Mouse (Mus musculus) liver, embryonic 13.5 days (tissue): Measurements from ENCODE around the gene Ptger1. TPM values are rescaled to one million over a fixed set of nuclear protein-coding genes. Genes with fewer than 3 reads are reported as not detected.

Experiments used
- ATAC-seq: fragments of 200-750 bp; cut with Nextera tagmentation; 2 replicates; pipeline ENCODE4 v1.8.0; 2017; ENCODE audit warnings: low read depth, mild to moderate bottlenecking, moderate number of reproducible peaks, moderate library complexity
- DNase-seq: peaks from one replicate; pipeline ENCODE4 v3.0.0; 2022
- H3K27ac ChIP-seq: fragments of 300-500 bp; sonication (generic); 2 replicates; pipeline ENCODE4 v1.5.1; 2015; ENCODE audit warnings: moderate library complexity, mild to moderate bottlenecking, inconsistent platforms
- H3K27me3 ChIP-seq: fragments of 300-500 bp; sonication (generic); 2 replicates; pipeline ENCODE4 v1.6.1; 2015; ENCODE audit warnings: mild to moderate bottlenecking, inconsistent platforms
- H3K36me3 ChIP-seq: fragments of 300-500 bp; sonication (generic); 2 replicates; pipeline ENCODE4 v1.6.1; 2015; ENCODE audit warnings: mild to moderate bottlenecking, inconsistent platforms
- H3K4me1 ChIP-seq: fragments of 300-500 bp; sonication (generic); replicated peaks from 2 replicates; pipeline ENCODE4 v1.6.1; 2015; ENCODE audit warnings: inconsistent platforms
- H3K4me2 ChIP-seq: fragments of 300-500 bp; sonication (generic); 2 replicates; pipeline ENCODE4 v1.6.1; 2015; ENCODE audit warnings: inconsistent platforms, mild to moderate bottlenecking, moderate library complexity
- H3K4me3 ChIP-seq: fragments of 300-500 bp; sonication (generic); replicated peaks from 2 replicates; pipeline ENCODE4 v1.5.1; 2015; ENCODE audit warnings: mild to moderate bottlenecking, inconsistent platforms
- H3K9ac ChIP-seq: fragments of 300-500 bp; sonication (generic); 2 replicates; pipeline ENCODE4 v1.6.1; 2015; ENCODE audit warnings: mild to moderate bottlenecking, inconsistent platforms
- H3K9me3 ChIP-seq: fragments of 300-500 bp; sonication (generic); replicated peaks from 2 replicates; pipeline ENCODE4 v1.6.1; 2016; ENCODE audit warnings: inconsistent platforms
- WGBS: fragments of 180-500 bp; shearing (Covaris S2); methylation state at CpG from one replicate; pipeline ENCODE4 v1.1.7; 2015; ENCODE audit not compliant: insufficient replicate concordance; 5-methylcytosine and 5-hydroxymethylcytosine counted together
- polyA plus RNA-seq: library from polyadenylated mRNA; unstranded; fragments of >200 nt; fragmentation: Nextera tagmentation; extraction: Ambion mirVana; gene quantifications from 2 replicates; pipeline ENCODE4 v1.2.1, GENCODE M21; 2015

Gene Ptger1
- polyA plus RNA-seq, 1 experiment from 2014 or later: 0.32 TPM

GRCm38 (mm10) chr8:83698291-83698660, 31.8 kb downstream of the Ptger1 start:
- DNase-seq: peak; percentile 48
- WGBS: 2% methylated on average over 15 of the region's 15 CpGs

GRCm38 (mm10) chr8:83698661-83699453, 32.4 kb downstream of the Ptger1 start, which contains the start of gene Pkn1:
Gene Pkn1, minus strand, starts transcription at chr8:83699179.
- Histone ChIP-seq H3K4me2 (peak within 1 kb of the TSS; percentile 99), H3K27ac (peak within 1 kb of the TSS; percentile 82), H3K4me3 (peak within 1 kb of the TSS; percentile 87), H3K36me3 (no peaks in the 10 kb centered on the region), H3K9ac (peak within 1 kb of the TSS; percentile 92), H3K4me1 (peaks cover 67% of the 10 kb centered on the region), H3K27me3 (no peaks in the 10 kb centered on the region), H3K9me3 (no peaks in the 10 kb centered on the region)
- ATAC-seq (peak; percentile 91), DNase-seq (peak; percentile 67)
- WGBS: under 1% methylated on average over 63 of the region's 85 CpGs

More at GRCm38 (mm10) chr8:83698291-83698660, 31.8 kb downstream of the Ptger1 start:
- no peaks in the 10 kb centered on the region for H3K9me3 ChIP-seq
- H3K4me1 ChIP-seq: peaks cover 72% of the 10 kb centered on the region
- H3K27ac ChIP-seq: peak overlapping the region; percentile 82
- H3K9ac ChIP-seq: peak overlapping the region; percentile 92
- H3K36me3 ChIP-seq: no peaks in the 10 kb centered on the region
- ATAC-seq: peak; percentile 22
- peak overlapping the region; percentile 87 for H3K4me3 ChIP-seq
- no peaks in the 10 kb centered on the region for H3K27me3 ChIP-seq
- H3K4me2 ChIP-seq: peak overlapping the region; percentile 99

DNA sequence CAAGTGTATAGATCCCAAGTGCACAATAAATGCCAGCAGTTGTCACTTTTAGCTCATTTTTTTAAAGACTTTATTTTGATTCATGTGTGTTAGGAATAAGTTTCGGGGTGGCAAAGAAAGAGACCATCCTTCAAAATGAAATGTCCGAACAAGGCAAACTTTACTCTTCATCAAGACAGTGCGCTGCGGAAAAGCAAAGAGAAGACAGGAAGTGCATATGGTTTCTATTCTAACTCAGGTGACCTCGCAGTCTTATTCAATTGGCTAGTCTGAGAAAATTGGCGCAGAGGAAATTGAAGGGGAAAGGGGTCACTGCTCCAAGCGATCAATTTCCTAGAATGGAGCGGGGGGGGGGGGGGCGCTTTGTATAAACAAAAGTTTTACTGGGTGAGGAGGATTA, 33.1 kb downstream of the Ptger1 start:
- Histone ChIP-seq H3K9me3 (no peaks in the 10 kb centered on the region), H3K36me3 (no peaks in the 10 kb centered on the region), H3K9ac (peak overlapping the region; percentile 92), H3K4me2 (peak overlapping the region; percentile 99), H3K4me1 (peaks cover 59% of the 10 kb centered on the region), H3K27me3 (0 out of 2 replicates have a peak, but pooled peaks cover 3% of the 10 kb centered on the region), H3K27ac (peak overlapping the region; percentile 80), H3K4me3 (peak overlapping the region; percentile 87)
- DNase-seq (no peak), ATAC-seq (no peak)
- WGBS: 23% methylated on average over 9 of the region's 9 CpGs

DNA sequence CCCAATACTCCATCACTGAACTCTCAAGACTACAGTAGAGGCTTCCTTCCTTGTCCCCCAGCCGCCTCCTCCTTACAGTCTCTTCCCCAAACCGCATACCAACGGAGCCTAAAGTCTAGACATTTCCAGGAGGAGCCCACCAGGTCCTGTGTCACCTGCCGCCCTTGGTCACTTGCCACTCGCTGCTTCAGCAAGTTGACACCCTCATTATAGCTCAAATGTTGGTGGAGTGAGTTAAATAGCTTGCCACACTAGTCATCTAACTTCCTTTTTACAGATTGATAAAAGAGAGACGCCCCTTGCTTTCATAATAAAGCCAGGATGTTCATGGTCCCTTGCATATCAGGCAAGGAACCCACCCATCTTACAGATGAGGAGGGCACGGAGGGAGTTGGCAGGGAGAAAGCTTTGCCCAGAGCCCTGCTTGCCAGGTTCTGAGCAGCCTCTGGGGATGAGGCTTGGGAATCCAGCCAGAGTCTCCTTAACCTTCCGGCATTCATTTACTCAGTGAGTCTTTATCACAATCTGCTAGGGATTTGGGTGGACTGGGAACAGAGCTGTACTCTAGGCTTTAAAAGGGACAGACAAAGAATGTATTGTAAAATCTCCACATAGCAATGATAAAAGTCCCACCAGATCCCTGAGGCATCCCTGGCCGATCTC, 34.1 kb downstream of the Ptger1 start:
- 65% methylated on average over 9 of the region's 9 CpGs for WGBS
- Histone ChIP-seq H3K9ac (no peak overlapping the region), H3K27ac (no peak overlapping the region), H3K9me3 (no peaks in the 10 kb centered on the region), H3K27me3 (0 out of 2 replicates have a peak, but pooled peaks cover 3% of the 10 kb centered on the region), H3K4me1 (peaks cover 50% of the 10 kb centered on the region), H3K4me2 (no peak overlapping the region), H3K36me3 (no peaks in the 10 kb centered on the region), H3K4me3 (no peak overlapping the region)
- ATAC-seq (no peak), DNase-seq (no peak)

- 62% methylated on average over 4 of the region's 4 CpGs for WGBS
- no peak overlapping the region for H3K4me3 ChIP-seq
- no peak overlapping the region for H3K9ac ChIP-seq
- H3K36me3 ChIP-seq: no peaks in the 10 kb centered on the region
- no peak for ATAC-seq
- peaks cover 21% of the 10 kb centered on the region for H3K4me1 ChIP-seq
- no peak overlapping the region for H3K27ac ChIP-seq
- no peak for DNase-seq
- H3K4me2 ChIP-seq: no peak overlapping the region
- H3K27me3 ChIP-seq: 0 out of 2 replicates have a peak, but pooled peaks cover 3% of the 10 kb centered on the region
- H3K9me3 ChIP-seq: no peaks in the 10 kb centered on the region
These were observed 36.9 kb downstream of the Ptger1 start for GRCm38 (mm10) chr8:83703426-83703825.

- Histone ChIP-seq H3K9me3 (no peaks in the 10 kb centered on the region), H3K27me3 (0 out of 2 replicates have a peak, but pooled peaks cover 3% of the 10 kb centered on the region), H3K9ac (no peak overlapping the region), H3K4me3 (no peak overlapping the region), H3K27ac (no peak overlapping the region), H3K36me3 (no peaks in the 10 kb centered on the region), H3K4me1 (no peaks in the 10 kb centered on the region), H3K4me2 (no peak overlapping the region)
- no peak for ATAC-seq
- WGBS: 48% methylated on average over 5 of the region's 5 CpGs
- DNase-seq: no peak
These were observed 39.9 kb downstream of the Ptger1 start for GRCm38 (mm10) chr8:83706411-83706810.

GRCm38 (mm10) chr8:83707554-83707953, 41.1 kb downstream of the Ptger1 start:
- no peaks in the 10 kb centered on the region for H3K9me3 ChIP-seq
- H3K4me1 ChIP-seq: no peaks in the 10 kb centered on the region
- no peak overlapping the region for H3K27ac ChIP-seq
- ATAC-seq (no peak), DNase-seq (no peak)
- no peak overlapping the region for H3K4me2 ChIP-seq
- WGBS: 58% methylated on average over 8 of the region's 8 CpGs
- 0 out of 2 replicates have a peak, but pooled peaks cover 3% of the 10 kb centered on the region for H3K27me3 ChIP-seq
- H3K4me3 ChIP-seq: no peak overlapping the region
- H3K36me3 ChIP-seq: no peaks in the 10 kb centered on the region
- H3K9ac ChIP-seq: no peak overlapping the region

DNA sequence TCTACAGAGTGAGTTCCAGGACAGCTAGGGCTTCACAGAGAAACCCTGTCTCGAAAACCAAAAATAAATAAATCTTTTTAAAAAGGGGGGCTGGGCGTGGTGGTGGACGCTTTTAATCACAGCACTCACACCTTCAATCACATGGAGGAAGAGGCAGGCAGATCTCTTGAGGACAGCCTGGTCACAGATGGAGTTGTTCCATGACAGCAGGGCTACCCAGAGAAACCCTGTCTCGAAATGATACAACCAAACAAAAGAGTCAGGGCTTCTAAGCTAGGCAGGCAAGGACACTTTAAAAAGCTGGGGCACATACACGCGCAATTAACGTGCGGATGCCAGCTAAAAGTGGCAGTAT, 48.2 kb downstream of the Ptger1 start:
- H3K4me2 ChIP-seq: peak overlapping the region; percentile 78
- DNase-seq: no peak
- H3K4me1 ChIP-seq: peaks cover 38% of the 10 kb centered on the region
- ATAC-seq: no peak; the same call in 1 of the 2 replicates
- 10% methylated on average over 8 of the region's 8 CpGs for WGBS
- H3K27ac ChIP-seq: peak overlapping the region; percentile 26; the same call in 1 of the 2 replicates
- H3K9me3 ChIP-seq: no peaks in the 10 kb centered on the region
- H3K4me3 ChIP-seq: peak overlapping the region; percentile 95
- H3K36me3 ChIP-seq: peaks cover 10% of the 10 kb centered on the region
- peak overlapping the region; percentile 31 for H3K9ac ChIP-seq
- H3K27me3 ChIP-seq: no peaks in the 10 kb centered on the region

DNA sequence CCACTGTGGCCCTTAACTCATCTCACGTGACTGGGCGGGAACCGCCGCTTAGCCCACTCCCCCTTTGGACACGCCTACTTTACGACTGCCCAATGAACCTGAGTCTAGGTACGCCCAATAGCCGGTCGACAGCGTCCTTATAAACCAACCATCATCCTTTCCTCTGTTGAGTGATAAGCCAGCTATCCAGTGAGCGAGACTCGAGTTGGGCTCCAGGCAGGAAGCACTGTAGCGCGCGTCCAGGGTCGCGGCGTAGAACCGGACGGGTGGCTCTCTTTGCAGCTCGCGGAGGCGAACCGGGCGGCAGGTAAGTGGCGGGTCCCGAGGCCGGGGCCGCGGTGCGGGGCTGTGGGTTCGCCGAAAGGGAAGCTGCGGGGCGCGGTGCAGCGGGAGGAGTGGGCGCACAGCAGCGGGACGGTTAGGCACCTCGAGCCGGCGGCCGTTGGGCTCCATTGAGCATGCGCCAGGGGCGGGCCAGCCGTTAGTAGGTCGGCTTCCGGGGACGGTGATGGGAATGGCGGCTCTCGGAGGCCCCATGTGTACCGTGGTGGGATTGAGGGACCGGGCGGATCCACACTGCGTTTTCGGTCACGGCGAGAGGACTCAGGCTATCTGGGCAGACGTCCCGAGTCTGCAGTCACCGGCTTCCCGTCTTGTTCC, 48.7 kb downstream of the Ptger1 start, which contains the start of gene Ddx39:
Gene Ddx39, plus strand, starts transcription at position 147 of the 660 bp plus-strand sequence.
- ATAC-seq (peak; percentile 99), DNase-seq (peak; percentile 97)
- H3K4me3 ChIP-seq: peak within 1 kb of the TSS; percentile 95
- no peaks in the 10 kb centered on the region for H3K9me3 ChIP-seq
- H3K4me1 ChIP-seq: peaks cover 38% of the 10 kb centered on the region
- H3K9ac ChIP-seq: peak within 1 kb of the TSS; percentile 92
- under 1% methylated on average over 63 of the region's 63 CpGs for WGBS
- peak within 1 kb of the TSS; percentile 93 for H3K27ac ChIP-seq
- H3K4me2 ChIP-seq: peak within 1 kb of the TSS; percentile 78
- no peaks in the 10 kb centered on the region for H3K27me3 ChIP-seq
- peaks cover 16% of the 10 kb centered on the region for H3K36me3 ChIP-seq

DNA sequence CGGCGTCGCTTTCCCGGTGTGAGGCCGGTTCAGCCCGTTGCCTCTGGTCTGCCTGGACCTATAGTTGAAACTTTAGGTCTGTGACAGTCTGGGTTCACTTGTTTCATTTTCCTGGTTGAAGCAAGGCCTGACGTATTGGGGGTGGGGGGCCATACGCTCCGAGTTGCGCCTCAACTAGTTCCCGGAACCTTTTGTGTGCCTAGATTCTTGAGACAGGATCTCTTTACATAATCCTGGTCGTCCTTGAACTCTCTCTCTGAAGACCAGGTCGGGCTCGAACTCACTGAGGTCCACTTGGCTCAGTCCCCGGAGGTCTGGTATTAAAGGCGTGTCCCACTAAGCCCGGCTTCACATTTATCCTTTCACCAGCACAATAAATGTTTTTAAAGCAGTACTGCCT, 49.3 kb downstream of the Ptger1 start:
- ATAC-seq: no peak
- Histone ChIP-seq H3K9ac (peak overlapping the region; percentile 92), H3K9me3 (no peaks in the 10 kb centered on the region), H3K4me1 (peaks cover 38% of the 10 kb centered on the region), H3K4me2 (peak overlapping the region; percentile 78), H3K36me3 (peaks cover 22% of the 10 kb centered on the region), H3K4me3 (peak overlapping the region; percentile 95), H3K27me3 (no peaks in the 10 kb centered on the region), H3K27ac (peak overlapping the region; percentile 93)
- DNase-seq: no peak
- under 1% methylated on average over 17 of the region's 17 CpGs for WGBS

- H3K27ac ChIP-seq: peak overlapping the region; percentile 93
These were observed 50.1 kb downstream of the Ptger1 start for GRCm38 (mm10) chr8:83716563-83716962.

More at GRCm38 (mm10) chr8:83716563-83716962, 50.1 kb downstream of the Ptger1 start:
- Histone ChIP-seq H3K4me3 (peak overlapping the region; percentile 95), H3K4me1 (peaks cover 38% of the 10 kb centered on the region), H3K27me3 (no peaks in the 10 kb centered on the region), H3K36me3 (peaks cover 30% of the 10 kb centered on the region), H3K4me2 (peak overlapping the region; percentile 78), H3K9me3 (no peaks in the 10 kb centered on the region), H3K9ac (peak overlapping the region; percentile 92)
- DNase-seq: no peak
- 20% methylated on average over 2 of the region's 2 CpGs for WGBS
- peak; percentile 4; the same call in 1 of the 2 replicates for ATAC-seq
